Mouse (Mus musculus) retina, postnatal 7 days (tissue): ENCODE results near the gene Erg.

ENCODE experiments used
- DNase-seq: peaks from one replicate; pipeline ENCODE4 v3.0.0-alpha.2; 2012; ENCODE audit warnings: low read depth, low spot score

Gene Erg

GRCm38 (mm10) chr16:95586311-95586602 is at the start of gene Erg:
Gene Erg, minus strand, starts transcription at chr16:95586593.
- DNase-seq: no peak

- DNase-seq: no peak
Observed at GRCm38 (mm10) chr16:95631816-95632215, 45.4 kb upstream of the Erg start.

GRCm38 (mm10) chr16:95623876-95624770 is 37.7 kb upstream of the Erg start:
- no peak for DNase-seq

DNA sequence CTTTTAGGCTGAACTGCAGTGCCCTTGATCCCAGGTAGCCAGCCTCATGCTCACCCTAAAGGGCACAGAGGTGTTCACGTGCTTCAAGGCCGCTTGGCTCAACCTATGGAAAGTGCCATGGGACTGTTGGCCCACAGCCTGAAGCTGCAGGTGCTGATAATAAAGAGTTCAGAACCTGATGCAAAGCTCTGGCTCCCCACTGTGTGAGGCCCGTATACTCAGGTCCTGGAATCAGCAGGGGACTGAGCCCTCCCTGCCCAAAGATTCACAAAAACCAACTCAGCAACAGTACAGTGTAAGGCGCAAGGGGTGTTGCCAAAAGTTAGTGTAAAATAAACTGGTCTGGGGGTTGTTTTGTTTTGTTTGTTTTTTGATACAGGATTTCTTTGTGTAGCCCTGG is 36.7 kb upstream of the Erg start:
- DNase-seq: no peak

DNA sequence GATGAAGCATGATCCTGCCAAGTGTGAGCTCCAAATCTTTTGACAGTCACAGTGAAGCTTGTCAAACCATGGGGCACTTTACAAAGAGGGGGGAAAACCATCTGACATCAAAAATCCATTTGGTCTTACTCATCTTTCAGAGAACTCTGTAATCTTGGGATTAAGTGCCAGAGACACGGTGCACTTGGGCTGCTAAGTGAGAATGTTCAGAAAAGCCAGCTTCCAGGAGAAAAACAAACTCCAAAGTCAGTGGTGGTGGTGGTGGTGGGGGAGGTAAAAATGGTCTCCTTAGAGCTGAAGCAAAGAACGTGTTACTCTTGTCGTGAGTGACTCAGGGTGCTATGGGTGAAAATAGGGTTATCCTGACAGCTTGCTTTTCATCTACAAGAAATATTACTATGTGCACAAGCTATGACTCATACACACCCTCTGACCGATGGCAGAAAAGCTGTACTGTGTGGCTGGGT is 33.5 kb upstream of the Erg start:
- DNase-seq: no peak

DNA sequence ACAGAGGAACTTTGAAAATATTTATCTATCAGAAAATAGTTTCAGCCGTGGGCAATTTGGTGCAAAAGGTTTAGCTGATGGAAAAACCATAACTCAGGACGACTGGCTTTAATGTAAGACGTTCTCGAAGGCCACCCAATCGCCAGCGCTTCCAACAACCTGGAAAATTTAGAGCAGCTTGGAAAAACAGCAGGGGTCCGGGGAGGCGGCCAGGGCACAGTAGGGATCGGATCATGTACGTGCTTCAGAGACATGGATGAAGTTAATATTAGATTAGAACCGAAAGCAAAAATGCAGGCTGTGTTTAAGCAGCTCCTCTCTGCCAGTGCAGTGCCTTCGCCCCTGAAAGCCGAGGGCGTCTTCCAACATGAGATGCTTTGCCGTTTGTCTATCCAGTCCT is 31.8 kb upstream of the Erg start:
- DNase-seq: no peak

GRCm38 (mm10) chr16:95617720-95618119 is 31.3 kb upstream of the Erg start:
- no peak for DNase-seq

- no peak for DNase-seq
Observed at GRCm38 (mm10) chr16:95615579-95615978, 29.2 kb upstream of the Erg start.

- no peak for DNase-seq
Observed at GRCm38 (mm10) chr16:95614482-95614881, 28.1 kb upstream of the Erg start.

GRCm38 (mm10) chr16:95611982-95612746 is 25.8 kb upstream of the Erg start:
- no peak for DNase-seq

DNA sequence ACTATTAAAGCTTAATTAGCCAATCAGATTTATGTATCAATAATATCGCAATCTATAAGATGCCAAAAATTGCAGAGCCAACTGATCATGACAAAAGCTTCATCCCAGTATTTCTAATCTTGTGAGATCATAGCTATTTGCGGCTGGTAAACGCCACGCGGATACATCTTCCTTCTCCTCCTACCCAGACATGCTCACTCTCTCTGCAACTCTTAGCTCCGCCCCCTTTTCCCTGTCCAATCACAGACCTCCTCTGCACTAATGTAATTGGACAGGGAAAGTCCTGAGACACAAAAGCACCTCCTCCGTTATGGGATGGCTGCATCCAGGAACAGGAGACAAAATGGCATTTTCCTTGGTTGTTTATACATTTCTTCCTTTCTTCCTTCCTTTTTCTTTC is 22.2 kb upstream of the Erg start:
- DNase-seq: no peak

DNA sequence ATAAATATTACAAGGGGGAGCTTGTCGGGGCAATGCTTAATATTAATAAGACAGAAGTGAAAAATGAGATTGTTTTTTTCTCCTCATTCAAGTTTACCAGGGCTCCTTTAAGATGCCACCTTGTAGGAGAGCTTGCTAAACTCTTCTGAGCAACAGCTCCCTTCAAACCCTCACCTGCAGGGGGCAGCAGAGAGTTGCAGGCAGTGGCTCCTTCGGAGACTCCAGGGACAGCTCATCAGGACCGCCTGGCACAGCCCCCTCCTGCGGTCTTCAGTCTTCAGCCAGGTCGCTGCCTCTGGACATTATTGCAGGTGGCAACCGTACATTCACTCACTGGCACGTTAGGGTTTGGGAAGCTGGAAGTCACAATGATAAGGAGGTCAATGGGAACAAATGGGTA is 18.9 kb upstream of the Erg start:
- no peak for DNase-seq

DNA sequence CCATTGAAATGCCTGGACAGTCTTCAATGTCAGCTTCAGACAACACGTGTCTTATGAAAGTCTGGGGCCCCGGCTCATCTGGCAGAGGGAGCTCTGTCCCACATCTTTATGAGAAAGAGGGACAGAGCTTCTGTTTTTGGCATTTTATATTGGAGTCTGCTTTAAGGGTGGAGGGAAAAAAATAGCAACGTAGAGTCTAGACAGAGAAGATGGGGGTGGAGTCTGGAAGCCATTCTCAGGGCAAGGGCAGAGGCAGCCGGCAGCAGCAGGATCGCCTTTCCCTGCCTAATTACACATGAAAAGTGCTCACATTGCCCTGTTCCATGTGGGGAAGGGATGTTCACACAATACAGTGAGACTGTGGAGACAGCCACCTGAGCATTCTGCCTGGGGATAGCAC is 16.1 kb upstream of the Erg start:
- no peak for DNase-seq

- DNase-seq: no peak
Observed at GRCm38 (mm10) chr16:95601807-95602206, 15.4 kb upstream of the Erg start.

- DNase-seq: no peak
Observed at GRCm38 (mm10) chr16:95601219-95601580, 14.8 kb upstream of the Erg start.

- no peak for DNase-seq
Observed at GRCm38 (mm10) chr16:95600572-95601218, 14.3 kb upstream of the Erg start.

DNA sequence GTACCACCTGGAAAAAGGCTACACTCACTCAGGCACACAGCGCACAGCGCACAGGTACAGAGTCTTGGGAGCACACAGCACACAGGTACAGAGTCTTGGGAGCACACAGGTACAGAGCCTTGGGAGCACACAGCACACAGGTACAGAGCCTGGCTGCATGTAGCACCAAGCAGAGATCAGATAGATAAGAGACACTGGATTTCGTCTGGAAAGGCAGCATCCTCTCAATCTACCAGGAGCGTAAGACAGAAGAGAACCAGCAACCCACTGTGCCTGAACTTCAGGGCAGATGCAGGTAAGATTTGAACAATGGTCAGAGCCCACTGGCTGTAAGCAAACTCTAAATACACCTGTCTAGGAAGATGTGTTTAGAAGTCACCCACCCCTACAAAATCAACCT is 12.5 kb upstream of the Erg start:
- DNase-seq: no peak

DNA sequence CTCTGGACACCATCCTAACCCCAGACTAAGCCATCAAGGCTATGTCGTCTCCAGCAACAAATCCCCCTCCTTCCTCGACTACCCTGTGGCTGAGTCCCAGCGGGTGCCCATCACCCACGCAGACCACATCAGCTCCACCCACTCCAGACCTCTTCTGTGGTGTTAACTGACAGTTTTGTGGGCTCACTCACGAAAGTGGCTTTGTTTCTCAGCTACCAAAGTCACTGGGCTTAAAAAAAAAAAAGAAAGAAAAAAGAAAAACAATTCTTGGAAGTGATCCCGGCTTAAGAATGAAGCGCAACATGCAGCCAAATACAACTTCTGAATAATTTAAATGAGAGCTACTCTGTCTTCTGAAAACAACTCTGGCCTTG is 11.2 kb upstream of the Erg start:
- DNase-seq: no peak

DNA sequence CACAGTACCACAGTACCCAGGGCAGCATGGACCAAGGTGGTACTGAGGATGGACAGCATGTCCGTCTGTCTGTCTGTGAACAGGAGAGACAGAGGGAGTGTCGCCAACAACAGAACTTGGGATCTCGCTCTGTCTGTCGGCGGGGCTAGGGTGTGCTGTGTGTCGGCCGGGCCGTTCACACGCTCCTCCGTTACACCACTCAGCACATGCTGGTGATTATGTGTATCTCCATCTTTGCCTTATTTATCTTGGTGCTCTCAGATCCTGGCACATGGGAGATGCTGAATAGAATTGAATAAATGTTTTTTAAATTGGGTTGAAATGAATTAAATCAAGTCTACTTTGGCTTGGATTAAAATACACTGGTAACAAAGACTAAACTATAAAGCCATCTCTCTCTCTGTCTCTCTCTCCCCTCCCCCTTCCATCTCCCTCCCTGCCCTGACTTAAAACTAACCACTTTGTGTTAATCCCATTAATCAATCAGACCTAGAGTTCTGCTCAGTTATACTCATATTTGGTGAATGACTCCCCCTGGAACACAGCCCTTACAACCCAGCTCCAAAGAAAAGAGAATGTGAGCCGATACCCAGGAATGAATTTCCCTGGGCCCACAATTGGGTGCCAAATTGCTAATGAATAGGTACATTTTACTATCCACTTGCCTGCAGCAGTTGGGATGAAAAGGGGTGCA is 10.6 kb upstream of the Erg start:
- DNase-seq: no peak

DNA sequence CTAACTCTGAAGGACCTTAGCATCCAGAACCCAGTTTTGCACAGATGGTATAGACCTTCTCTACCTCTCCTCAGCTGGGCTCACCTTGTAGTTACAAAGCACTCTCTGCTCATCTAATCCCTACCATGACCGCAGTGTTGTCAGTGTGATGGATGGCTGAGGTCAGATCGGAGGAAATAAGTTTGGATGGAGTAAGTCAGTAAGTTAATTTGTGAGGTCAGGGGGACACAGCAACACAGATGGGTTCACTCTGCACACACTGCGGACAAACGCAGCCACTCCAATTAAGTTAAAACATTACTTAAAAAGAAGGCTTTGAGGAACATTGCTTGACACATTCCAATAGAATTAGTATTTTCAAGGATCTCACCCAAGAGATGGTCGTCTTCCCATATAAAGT is 2.5 kb upstream of the Erg start:
- no peak for DNase-seq

DNA sequence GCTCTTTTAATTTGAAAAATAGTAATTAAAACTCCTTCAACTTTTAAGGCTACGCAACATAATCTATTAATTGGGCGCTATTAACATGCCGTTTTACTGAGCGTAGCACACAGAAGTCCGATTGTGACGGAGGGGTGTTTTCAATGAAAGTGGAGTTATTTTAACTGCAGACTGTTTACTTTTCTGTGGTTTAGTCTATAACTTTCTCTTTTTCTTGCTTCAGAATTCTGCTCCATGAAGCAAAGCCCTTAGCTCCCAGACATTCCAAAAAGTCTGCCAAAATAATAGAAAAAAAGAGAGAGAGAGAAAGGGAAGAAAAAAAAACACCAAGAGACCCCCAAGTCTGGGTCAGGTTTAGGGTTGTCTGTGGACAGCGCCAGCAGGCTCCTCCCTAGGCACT is 333 bp upstream of the Erg start:
- no peak for DNase-seq
